Mouse (Mus musculus) heart, postnatal 0 days (tissue): ENCODE results near the gene Kcnn1.

ENCODE experiments used
- CTCF ChIP-seq: IDR thresholded peaks from 2 replicates; pipeline ENCODE4 v1.5.1; 2016; ENCODE audit warnings: antibody characterized with exemption, control low read depth, low read depth
- EP300 ChIP-seq: IDR thresholded peaks from 2 replicates; pipeline ENCODE4 v1.6.1; 2016; ENCODE audit warnings: antibody characterized with exemption, low read depth

DNA sequence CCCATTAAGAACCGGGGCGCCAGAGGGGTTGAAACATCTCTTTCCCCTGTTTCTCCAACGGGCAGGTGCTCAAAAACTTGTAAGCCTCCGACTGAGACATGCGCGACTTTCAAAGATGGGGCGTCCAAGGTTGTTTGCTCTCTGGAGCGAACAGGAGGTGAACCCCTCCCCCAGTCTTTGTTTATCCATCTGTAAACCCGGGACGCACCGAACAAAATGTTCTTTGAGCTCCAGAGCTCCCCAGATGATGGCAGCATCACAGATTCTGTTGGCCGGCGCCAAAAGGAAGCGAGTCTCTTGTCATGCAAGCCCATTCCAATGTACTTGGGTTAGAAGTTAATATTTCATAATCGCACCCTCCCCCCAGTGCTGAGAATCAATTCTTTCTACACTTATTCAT lies 64.8 kb downstream of the Kcnn1 start:
- no peak for TF ChIP-seq EP300
- TF ChIP-seq CTCF, result no peak
